Mouse (Mus musculus) brain, adult 2 months (tissue): ENCODE data around the gene Gm13283.
"Not testable (repeated sequence)": the region's sequence is repeated elsewhere in the genome, so short reads cannot be mapped to it uniquely, and the experiment has no call there.

Experiments
- DNase-seq: peaks from one replicate; pipeline ENCODE4 v3.0.0; 2011; ENCODE audit warnings: low read depth, low spot score

The Gm13283 gene

DNA sequence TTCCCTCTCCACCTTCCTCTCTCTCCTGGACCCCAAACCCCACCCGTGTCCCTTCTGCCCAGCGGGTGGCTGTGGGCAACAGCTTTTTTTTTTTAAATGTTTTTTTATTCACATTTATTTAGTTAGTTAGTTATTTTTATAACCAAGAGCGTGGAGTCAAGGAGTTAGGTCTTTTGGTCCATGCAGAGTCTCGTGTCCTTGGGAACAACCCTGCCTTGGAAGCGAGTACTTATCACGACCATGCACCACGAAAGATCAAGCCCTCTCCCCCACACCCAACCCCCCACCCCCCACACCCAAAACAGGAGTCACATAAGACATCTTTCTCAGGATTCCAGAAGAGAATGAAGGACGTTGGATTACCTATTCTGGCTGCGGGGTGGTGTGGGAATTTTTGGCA is 2.4 kb downstream of the Gm13283 start:
- not testable (repeated sequence) for DNase-seq

DNA sequence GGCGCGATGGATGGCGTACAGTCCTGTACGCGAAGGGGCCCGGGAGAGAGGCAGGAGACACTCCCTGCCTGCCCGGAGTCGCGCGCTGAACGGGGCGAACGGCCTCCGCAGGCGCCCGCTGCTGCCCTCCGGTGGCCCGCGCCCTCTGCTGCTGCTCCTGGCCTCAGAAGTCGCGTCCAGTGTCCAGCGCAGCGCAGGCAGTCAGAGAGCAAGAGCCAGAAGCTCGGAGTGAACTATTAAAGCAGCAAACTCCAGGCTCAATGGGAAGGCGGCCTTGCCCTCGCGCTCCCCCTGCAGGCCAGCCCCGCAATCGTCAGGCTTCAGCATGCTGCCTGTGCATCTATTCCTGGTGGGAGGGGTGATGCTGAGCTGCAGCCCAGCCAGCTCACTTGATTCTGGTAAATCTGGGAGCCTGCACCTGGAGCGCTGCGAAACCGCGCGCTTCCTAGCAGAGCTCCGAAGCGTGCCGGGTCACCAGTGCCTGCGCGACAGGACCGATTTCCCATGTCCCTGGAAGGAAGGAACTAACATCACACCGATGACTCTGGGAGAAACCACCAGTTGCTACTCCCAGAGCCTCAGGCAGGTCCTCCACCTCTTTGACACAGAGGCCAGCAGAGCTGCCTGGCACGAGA is 3.6 kb downstream of the Gm13283 start:
- DNase-seq: peak; percentile 84

DNA sequence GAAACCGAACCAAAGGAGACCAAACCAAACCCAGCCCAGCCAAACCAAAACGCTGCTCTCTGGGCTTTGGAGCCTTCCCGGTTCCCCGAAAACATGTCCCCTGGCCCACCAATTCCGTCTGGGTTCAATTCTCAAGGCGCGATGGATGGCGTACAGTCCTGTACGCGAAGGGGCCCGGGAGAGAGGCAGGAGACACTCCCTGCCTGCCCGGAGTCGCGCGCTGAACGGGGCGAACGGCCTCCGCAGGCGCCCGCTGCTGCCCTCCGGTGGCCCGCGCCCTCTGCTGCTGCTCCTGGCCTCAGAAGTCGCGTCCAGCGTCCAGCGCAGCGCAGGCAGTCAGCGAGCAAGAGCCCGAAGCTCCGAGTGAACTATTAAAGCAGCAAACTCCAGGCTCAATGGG is 13.6 kb downstream of the Gm13283 start, which contains the start of gene Gm13290:
Gm13290 (plus strand) TSS at position 301 of the 400 bp plus-strand sequence.
- DNase-seq: not testable (repeated sequence)

DNA sequence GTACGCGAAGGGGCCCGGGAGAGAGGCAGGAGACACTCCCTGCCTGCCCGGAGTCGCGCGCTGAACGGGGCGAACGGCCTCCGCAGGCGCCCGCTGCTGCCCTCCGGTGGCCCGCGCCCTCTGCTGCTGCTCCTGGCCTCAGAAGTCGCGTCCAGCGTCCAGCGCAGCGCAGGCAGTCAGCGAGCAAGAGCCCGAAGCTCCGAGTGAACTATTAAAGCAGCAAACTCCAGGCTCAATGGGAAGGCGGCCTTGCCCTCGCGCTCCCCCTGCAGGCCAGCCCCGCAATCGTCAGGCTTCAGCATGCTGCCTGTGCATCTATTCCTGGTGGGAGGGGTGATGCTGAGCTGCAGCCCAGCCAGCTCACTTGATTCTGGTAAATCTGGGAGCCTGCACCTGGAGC is 16.7 kb downstream of the Gm13283 start, which contains the start of gene Gm13289:
Gm13289 (plus strand) TSS at position 301 of the 400 bp plus-strand sequence.
- DNase-seq: not testable (repeated sequence)

DNA sequence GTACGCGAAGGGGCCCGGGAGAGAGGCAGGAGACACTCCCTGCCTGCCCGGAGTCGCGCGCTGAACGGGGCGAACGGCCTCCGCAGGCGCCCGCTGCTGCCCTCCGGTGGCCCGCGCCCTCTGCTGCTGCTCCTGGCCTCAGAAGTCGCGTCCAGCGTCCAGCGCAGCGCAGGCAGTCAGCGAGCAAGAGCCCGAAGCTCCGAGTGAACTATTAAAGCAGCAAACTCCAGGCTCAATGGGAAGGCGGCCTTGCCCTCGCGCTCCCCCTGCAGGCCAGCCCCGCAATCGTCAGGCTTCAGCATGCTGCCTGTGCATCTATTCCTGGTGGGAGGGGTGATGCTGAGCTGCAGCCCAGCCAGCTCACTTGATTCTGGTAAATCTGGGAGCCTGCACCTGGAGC is 19.6 kb downstream of the Gm13283 start, which contains the start of gene Gm13272:
Gm13272 (plus strand) TSS at position 301 of the 400 bp plus-strand sequence.
- DNase-seq: not testable (repeated sequence)

DNA sequence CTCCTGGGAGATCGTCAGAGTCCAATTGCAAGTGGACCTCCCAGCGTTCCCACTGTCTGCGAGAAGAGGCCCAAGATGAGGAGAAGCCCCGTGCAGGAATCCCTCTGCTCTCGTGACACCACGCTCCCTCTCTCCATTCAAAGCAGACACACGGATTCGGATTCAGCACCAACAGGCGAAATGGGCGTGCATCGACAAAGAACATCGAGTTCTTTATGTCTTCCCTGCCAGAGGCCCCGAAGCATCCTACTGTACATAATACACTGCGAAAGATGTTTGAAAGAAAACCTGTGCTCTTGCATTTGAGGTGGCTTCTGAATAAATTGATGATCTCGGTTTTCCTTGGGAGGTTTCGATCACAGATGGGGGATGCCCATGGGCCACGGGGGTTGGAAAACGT is 20.4 kb downstream of the Gm13283 start:
- not testable (repeated sequence) for DNase-seq

DNA sequence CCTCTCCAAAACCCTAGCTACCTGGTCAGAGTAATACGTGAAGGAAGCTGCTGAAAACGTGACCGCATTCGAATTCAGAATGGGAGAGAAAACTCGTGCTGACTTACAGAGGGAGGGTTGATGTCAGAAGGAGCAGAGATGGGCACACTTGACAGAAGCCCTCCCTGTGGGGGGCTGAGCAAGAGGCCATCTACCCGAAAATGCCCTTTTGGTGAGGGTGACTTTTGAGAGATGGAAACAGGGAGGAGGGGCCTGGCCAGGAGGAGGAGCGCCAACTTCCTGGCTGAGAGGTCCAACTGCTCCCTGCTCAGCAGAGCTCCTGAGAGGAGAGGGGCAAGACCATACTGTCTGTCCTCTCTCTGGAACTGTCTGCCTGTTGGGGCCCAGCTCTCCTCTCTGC is 21.9 kb downstream of the Gm13283 start, which contains the start of gene Ifnz:
Ifnz (plus strand) TSS at position 301 of the 400 bp plus-strand sequence.
- DNase-seq: not testable (repeated sequence)

DNA sequence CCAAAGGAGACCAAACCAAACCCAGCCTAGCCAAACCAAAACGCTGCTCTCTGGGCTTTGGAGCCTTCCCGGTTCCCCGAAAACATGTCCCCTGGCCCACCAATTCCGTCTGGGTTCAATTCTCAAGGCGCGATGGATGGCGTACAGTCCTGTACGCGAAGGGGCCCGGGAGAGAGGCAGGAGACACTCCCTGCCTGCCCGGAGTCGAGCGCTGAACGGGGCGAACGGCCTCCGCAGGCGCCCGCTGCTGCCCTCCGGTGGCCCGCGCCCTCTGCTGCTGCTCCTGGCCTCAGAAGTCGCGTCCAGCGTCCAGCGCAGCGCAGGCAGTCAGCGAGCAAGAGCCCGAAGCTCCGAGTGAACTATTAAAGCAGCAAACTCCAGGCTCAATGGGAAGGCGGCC is 22.4 kb downstream of the Gm13283 start:
- not testable (repeated sequence) for DNase-seq

DNA sequence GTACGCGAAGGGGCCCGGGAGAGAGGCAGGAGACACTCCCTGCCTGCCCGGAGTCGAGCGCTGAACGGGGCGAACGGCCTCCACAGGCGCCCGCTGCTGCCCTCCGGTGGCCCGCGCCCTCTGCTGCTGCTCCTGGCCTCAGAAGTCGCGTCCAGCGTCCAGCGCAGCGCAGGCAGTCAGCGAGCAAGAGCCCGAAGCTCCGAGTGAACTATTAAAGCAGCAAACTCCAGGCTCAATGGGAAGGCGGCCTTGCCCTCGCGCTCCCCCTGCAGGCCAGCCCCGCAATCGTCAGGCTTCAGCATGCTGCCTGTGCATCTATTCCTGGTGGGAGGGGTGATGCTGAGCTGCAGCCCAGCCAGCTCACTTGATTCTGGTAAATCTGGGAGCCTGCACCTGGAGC is 25.5 kb downstream of the Gm13283 start, which contains the start of gene Gm13276:
Gm13276 (plus strand) TSS at position 301 of the 400 bp plus-strand sequence.
- DNase-seq: not testable (repeated sequence)

DNA sequence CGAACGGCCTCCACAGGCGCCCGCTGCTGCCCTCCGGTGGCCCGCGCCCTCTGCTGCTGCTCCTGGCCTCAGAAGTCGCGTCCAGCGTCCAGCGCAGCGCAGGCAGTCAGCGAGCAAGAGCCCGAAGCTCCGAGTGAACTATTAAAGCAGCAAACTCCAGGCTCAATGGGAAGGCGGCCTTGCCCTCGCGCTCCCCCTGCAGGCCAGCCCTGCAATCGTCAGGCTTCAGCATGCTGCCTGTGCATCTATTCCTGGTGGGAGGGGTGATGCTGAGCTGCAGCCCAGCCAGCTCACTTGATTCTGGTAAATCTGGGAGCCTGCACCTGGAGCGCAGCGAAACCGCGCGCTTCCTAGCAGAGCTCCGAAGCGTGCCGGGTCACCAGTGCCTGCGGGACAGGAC is 28.5 kb downstream of the Gm13283 start, which contains the start of gene Gm13277:
Gm13277 (plus strand) TSS at position 231 of the 400 bp plus-strand sequence.
- not testable (repeated sequence) for DNase-seq

DNA sequence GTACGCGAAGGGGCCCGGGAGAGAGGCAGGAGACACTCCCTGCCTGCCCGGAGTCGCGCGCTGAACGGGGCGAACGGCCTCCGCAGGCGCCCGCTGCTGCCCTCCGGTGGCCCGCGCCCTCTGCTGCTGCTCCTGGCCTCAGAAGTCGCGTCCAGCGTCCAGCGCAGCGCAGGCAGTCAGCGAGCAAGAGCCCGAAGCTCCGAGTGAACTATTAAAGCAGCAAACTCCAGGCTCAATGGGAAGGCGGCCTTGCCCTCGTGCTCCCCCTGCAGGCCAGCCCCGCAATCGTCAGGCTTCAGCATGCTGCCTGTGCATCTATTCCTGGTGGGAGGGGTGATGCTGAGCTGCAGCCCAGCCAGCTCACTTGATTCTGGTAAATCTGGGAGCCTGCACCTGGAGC is 31.3 kb downstream of the Gm13283 start, which contains the start of gene Gm13278:
Gm13278 (plus strand) TSS at position 301 of the 400 bp plus-strand sequence.
- DNase-seq: not testable (repeated sequence)

DNA sequence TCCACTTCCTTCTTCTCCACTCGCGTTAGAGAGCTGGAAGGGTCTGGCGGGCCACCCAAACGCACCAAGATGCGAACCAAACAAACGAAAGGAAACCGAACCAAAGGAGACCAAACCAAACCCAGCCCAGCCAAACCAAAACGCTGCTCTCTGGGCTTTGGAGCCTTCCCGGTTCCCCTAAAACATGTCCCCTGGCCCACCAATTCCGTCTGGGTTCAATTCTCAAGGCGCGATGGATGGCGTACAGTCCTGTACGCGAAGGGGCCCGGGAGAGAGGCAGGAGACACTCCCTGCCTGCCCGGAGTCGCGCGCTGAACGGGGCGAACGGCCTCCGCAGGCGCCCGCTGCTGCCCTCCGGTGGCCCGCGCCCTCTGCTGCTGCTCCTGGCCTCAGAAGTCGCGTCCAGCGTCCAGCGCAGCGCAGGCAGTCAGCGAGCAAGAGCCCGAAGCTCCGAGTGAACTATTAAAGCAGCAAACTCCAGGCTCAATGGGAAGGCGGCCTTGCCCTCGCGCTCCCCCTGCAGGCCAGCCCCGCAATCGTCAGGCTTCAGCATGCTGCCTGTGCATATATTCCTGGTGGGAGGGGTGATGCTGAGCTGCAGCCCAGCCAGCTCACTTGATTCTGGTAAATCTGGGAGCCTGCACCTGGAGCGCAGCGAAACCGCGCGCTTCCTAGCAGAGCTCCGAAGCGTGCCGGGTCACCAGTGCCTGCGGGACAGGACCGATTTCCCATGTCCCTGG is 34.2 kb downstream of the Gm13283 start, which contains the start of gene Gm13275:
Gm13275 (plus strand) TSS at position 552 of the 740 bp plus-strand sequence.
- not testable (repeated sequence) for DNase-seq

DNA sequence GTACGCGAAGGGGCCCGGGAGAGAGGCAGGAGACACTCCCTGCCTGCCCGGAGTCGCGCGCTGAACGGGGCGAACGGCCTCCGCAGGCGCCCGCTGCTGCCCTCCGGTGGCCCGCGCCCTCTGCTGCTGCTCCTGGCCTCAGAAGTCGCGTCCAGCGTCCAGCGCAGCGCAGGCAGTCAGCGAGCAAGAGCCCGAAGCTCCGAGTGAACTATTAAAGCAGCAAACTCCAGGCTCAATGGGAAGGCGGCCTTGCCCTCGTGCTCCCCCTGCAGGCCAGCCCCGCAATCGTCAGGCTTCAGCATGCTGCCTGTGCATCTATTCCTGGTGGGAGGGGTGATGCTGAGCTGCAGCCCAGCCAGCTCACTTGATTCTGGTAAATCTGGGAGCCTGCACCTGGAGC is 37.2 kb downstream of the Gm13283 start, which contains the start of gene Gm13279:
Gm13279 (plus strand) TSS at position 301 of the 400 bp plus-strand sequence.
- DNase-seq: not testable (repeated sequence)

DNA sequence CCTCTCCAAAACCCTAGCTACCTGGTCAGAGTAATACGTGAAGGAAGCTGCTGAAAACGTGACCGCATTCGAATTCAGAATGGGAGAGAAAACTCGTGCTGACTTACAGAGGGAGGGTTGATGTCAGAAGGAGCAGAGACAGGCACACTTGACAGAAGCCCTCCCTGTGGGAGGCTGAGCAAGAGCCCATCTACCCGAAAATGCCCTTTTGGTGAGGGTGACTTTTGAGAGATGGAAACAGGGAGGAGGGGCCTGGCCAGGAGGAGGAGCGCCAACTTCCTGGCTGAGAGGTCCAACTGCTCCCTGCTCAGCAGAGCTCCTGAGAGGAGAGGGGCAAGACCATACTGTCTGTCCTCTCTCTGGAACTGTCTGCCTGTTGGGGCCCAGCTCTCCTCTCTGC is 39.4 kb downstream of the Gm13283 start, which contains the start of gene Gm13285:
Gm13285 (plus strand) TSS at position 301 of the 400 bp plus-strand sequence.
- not testable (repeated sequence) for DNase-seq

DNA sequence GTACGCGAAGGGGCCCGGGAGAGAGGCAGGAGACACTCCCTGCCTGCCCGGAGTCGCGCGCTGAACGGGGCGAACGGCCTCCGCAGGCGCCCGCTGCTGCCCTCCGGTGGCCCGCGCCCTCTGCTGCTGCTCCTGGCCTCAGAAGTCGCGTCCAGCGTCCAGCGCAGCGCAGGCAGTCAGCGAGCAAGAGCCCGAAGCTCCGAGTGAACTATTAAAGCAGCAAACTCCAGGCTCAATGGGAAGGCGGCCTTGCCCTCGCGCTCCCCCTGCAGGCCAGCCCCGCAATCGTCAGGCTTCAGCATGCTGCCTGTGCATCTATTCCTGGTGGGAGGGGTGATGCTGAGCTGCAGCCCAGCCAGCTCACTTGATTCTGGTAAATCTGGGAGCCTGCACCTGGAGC is 43.0 kb downstream of the Gm13283 start, which contains the start of gene Gm13287:
Gm13287 (plus strand) TSS at position 301 of the 400 bp plus-strand sequence.
- not testable (repeated sequence) for DNase-seq

DNA sequence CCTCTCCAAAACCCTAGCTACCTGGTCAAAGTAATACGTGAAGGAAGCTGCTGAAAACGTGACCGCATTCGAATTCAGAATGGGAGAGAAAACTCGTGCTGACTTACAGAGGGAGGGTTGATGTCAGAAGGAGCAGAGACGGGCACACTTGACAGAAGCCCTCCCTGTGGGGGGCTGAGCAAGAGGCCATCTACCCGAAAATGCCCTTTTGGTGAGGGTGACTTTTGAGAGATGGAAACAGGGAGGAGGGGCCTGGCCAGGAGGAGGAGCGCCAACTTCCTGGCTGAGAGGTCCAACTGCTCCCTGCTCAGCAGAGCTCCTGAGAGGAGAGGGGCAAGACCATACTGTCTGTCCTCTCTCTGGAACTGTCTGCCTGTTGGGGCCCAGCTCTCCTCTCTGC is 45.3 kb downstream of the Gm13283 start, which contains the start of gene Gm13288:
Gm13288 (plus strand) TSS at position 301 of the 400 bp plus-strand sequence.
- DNase-seq: not testable (repeated sequence)

DNA sequence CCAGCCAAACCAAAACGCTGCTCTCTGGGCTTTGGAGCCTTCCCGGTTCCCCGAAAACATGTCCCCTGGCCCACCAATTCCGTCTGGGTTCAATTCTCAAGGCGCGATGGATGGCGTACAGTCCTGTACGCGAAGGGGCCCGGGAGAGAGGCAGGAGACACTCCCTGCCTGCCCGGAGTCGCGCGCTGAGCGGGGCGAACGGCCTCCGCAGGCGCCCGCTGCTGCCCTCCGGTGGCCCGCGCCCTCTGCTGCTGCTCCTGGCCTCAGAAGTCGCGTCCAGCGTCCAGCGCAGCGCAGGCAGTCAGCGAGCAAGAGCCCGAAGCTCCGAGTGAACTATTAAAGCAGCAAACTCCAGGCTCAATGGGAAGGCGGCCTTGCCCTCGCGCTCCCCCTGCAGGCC is 45.8 kb downstream of the Gm13283 start:
- DNase-seq: not testable (repeated sequence)
